Mouse (Mus musculus) regulatory T cell (primary cell): ENCODE data around the gene Cpz.

Experiments used
- in situ Hi-C: fragments of 300-600 bp; cut with MboI, MseI; formaldehyde crosslinking; loops from one replicate; pipeline ENCODE4 v1.15.1; 2025; ENCODE audit warnings: high pct_unique_total_duplicates

Cpz gene

DNA sequence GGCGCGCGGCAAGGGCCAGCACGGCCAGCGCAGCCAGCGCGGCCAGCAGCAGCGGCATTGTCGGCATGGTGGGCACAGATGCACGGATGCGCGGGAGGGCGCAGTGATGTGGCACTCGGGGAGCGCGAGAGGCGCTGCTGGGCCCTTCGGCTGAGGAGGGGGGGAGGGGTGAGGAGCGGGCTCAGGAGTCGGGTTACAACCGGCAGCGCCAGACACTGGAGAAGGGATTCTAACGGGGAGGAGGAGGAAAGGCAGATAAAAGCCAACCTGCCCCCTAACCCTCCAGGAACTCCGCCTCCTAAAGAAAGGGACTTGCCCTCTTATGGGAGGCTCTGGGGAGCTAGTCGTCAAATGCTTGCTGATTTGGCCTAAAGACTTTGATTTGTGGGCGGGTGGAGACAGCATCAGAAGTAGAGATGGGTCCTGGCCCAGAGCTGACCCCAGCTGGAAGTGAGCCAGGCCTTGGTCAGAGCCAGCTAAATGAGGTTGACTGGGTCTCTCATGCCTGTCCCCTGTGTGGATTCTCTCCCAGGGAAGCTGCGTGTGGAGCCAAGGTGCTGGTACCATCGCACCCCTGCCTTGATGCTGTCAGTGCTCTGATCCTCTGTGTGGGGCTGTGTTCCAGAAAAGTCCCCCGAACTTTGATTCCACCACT lies at the start of gene Cpz:
Gene Cpz (minus strand): TSS at position 230 of the 655 bp plus-strand sequence.
- in situ Hi-C loops: no loop called here

DNA sequence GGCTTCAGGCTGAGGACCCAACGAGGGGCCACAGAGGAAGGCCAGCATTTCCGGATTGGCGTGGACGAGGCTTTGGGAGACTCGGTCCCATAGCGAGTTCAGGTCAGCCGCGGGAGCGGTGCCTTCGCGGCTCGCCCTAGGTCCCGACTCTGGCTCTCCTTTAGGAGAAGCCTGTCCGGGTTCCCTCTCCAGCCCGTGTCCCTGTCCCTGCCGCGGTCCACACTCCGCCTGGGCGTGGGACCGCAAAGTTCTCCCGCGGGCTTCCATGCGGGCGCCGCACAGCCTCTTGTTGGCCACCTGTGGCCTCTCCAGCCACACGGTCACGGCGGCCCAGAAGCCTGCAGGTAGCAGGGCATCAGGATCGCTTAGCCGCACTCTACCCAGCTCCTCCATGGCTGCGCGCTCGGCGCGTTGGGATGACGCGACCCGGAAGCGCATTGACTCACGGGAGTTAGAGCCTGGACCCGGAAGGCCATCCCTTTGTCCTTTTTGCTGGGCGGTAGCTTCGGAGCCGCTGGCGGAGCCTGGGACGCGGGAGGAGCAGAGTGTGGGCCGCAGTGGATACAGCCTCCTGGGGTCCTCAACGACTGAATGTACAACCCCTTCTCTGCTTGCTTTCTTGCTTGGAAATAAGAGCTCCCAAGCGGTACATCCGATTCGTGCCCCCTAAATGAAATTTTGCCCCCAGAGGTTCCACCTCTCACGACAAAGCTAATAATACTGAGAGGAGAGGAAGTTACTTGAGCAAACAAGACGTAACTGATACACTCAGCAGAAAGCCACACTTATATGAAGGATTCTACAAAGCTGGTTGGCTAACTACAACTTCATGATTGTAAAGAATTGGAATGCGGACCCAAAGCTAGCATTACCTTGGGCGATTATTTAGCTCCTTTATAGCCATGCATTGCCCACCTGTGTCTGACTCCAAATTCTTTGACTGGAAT lies 49.4 kb upstream of the Cpz start, which contains the start of gene Trmt44:
Gene Trmt44 (minus strand): TSS at position 418 of the 947 bp plus-strand sequence.
- in situ Hi-C loops: no loop called here

DNA sequence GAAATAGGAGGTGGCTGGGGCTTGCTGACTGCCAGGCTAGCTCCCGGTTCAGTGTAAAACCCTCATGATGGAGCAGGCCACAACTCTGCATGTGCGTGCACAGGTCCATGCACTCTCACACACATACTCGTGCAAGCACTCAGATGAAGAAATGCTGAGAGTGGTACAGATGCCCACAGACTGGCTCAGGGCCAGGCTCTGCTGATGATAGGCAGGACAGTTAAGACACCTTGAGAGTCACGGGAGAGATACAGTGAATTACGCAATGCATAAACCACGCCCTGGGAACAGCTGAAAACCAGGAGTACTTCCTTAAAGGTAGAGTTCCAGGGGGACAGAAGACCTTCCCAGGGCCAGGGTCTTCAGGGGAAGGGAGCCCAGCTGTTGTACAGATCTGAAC lies 46.0 kb upstream of the Cpz start:
- in situ Hi-C loops: no loop called here

DNA sequence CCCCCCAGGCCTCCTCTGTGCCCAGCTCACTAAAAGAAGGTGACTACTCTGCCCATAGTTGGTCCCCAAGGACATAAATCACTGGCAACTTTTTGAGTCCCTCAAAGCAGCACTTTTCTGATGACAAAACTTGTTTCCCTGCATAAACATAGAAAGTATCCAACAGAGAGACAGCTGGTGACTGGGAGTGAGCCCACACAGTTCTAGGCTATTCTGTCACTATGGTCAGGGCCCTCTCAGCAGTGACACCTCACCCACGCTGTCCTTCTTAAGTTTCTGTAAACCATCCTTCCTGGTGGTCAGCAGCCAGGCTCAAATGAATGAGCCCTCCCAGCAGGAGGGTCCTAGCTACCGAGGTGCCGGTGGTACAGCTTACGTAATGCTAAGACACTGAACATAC lies 41.1 kb upstream of the Cpz start:
- in situ Hi-C loops: no loop called here

DNA sequence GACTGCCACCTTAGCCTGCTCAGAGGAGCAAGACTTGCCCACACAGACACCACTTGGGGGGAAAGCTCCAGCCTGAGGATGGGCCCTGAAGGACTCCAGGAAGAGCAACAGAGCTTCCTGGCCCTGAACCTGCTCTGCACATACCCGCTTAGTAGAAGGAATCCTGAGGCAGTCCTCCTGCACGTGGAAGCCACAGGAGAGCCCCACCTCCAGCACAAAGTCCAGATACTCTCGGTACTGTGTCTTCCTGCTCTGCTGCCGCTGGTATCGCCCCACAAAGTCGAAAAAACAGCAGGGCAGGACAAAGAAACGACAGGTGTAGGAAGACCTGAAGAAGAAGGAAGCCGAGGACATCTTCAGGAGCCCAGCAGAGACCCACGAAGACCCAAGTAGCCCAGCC lies 39.7 kb upstream of the Cpz start:
- in situ Hi-C loops: no loop called here

DNA sequence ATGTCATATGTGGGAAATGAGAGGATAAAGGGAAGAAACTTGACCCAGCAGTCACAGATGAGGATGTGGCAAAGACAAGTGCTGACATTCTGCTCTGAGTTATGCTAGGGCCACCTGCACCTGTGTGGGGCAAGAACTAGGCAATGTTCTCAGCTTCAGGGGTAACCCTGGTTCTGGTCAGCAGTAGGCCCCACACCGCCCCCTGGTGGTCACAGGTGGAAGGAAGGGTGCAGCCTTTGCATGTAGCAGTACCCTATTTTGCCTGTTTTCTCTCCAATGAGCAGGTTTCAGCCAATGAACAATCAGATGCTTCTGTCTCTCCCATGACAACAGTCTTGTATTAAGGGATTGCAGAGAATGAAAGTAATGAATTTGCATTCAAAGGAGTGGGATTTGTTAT lies 38.0 kb upstream of the Cpz start:
- in situ Hi-C loops: no loop called here

DNA sequence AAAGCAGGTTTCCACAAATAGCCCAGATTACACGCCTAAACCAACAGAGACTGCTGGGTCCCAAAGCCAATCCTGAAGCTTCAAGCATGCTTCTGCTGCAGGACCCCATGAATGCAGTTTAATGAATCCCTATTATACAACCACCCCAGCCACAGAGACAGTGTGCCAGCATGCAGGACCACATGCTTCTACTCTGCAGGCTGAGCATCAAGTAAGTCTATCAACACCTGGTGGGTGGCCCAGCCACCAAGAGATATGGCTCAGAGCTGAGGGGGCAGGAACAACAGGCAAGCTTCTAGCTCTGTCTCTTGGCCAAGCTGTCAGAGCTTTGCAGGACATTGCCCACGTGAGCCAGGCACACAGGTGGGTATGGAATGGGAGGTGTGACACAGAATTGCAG lies 37.1 kb upstream of the Cpz start:
- in situ Hi-C loops: no loop called here

DNA sequence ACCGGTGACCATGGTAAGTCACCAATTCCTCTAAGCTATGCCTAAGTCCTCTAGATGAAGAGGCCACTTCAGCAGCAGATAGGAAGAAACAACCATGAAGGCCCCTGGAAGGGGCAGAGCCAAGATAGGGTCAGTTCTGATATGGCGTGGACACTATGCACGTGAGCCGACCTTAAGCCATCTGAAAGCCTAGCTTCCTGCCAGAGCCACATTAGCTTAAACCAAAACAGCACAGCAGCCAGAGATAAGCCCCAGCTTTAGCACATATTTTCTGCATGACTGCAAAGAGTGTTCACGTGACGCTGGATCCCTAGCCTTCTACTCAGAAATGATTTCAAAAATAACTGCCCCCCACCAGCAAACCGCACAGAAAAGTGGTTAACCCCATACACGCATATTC lies 33.9 kb upstream of the Cpz start:
- in situ Hi-C loops: no loop called here

DNA sequence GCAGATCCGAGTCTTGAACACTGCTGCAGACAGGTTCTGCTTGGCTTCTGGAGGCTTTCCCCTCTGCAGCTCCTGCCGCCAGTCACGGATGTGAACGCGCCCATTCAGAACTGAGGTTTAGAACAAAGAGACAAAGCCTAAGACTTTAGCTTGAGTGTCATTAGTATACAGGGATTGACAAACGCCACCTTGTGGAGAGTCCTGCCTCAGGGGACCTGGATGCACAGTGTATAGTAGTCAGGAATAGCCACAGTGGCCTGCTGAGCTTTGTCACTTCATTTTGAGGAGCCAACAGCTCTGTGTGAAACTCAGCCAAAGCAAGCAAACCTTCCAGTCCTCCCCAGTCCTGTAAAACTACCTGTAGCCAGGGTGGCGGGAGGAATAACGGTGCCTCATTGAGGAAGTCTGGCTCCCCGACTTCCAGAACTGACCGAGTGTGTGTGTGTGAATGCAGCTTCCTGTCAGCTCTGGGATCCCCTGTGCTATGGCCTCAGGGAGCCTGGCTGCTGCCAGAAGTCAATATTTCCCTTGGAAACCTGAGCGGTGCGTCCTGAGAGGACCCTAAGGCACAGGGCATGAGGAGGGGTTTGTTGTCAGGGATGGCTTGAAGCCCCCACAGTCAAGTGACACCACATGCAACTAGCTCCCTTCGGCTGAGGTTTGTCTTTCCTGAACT lies 32.6 kb upstream of the Cpz start:
- in situ Hi-C loops: no loop called here

DNA sequence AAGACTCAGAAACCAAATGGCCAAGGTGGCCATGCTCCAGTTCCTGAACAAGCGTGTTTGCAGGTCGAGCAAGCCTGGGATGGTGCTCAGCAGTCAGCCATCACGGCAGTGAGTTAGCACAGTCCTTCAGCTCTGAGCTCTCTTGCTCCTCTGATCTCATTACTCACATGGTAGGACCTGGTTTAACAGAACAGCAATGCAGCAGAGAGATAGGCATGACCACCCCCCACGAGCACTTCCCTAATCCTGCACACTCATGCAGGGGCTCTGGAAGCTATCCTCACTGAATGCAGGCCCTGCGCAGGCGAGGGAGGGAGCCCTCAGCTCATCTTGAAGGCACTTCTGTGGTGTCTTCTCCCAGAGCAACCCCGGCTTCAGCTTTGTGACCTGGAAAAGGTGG lies 30.9 kb upstream of the Cpz start:
- in situ Hi-C loops: no loop called here

DNA sequence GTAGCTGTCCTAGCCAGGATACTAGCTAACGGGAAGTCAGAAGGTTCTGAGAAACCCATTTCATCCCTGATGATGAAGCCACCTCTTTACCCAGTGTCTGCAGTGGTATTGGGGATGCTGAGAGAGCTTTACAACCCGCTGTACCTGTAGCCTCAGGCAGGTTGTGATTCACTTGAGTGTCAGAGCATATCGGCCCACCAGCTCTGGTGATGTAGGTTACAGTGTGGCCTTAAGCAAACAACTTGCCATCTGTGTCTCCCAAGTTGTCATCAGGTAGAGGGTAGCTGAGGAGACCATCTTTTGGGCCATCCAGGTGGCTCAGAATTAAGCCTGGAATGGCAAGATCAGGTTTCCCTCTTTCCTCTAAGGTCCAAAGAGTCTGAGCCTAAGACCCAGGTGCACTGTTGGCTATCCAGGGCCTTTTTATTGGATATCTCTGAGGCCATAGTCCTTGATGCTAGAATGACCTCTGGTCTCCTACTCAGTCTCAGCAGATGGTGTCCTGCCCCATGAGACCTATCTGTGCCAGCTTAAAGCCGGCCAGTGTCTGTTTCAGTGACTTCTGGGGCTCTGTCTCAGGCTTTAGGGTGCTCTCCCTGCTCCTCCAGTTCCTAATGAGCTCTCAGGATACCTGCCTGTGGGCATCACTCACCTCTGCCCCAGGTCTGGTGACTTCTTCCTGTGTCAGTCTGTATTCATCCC lies 27.5 kb upstream of the Cpz start:
- in situ Hi-C loops: no loop called here

DNA sequence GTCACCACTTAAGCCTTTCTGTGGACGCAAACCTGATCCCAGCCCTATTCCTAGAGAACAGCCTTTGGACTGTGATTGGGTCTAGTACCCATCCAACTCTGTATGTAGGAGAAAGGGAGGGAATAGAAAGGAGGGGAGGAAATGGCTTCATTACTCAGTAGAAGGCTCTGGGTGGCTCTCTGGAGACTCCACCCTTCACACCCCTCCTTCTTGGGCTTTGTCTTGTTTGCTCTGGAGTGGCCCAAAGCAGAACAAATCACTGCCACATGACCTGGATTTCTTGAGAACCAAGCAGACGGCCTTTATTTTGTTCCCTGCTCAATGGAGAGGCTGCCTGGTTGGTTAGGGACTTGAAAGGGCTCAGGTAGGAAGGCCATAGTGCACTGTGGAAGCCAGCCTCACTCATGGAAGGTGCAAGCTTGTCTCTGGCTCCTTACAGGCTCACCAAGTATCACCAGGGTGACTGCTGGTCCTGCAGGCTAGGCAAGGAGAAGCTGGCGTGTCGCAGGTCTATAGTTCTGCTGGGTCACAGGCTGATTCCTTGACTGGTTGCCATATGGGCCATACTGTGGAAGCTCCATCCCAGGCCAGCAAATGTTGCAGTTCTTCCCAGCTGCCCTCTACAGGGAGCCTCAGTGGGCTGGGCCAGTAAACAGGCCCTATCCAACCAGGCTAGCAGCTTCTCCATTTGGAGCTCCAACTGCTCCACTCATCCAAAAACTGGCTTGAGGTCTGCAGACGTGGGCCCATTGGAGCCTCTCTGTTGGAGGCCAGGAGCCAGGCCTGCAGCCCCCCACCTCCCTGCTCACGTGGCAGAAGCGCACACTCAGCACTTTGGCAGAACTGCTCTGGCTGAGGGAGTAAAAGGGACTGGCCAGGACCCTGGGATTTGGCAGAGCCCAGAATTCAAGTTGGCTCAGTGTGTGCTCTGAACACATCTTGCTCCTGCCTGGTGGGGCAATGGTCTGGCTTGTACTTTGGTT lies 26.6 kb upstream of the Cpz start:
- in situ Hi-C loops: no loop called here

DNA sequence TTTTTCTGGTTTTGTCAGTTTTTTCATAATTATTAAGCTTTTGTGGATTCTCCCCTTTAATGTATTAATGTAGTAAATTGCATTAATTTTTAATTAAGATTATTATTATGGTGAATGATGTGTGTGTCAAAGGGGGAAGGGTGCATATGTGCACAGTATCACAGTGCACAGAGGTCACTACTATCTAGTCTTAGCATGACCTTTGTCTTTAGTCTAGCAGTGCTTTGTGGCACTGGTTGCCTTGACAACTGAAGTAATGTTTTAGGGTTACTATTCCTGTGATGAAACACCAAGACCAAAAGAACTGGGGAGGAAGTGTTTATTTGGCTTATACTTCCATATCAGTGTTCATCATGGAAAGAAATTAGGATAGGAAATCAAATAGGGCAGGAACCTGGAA lies 20.6 kb upstream of the Cpz start:
- in situ Hi-C loops: no loop called here

DNA sequence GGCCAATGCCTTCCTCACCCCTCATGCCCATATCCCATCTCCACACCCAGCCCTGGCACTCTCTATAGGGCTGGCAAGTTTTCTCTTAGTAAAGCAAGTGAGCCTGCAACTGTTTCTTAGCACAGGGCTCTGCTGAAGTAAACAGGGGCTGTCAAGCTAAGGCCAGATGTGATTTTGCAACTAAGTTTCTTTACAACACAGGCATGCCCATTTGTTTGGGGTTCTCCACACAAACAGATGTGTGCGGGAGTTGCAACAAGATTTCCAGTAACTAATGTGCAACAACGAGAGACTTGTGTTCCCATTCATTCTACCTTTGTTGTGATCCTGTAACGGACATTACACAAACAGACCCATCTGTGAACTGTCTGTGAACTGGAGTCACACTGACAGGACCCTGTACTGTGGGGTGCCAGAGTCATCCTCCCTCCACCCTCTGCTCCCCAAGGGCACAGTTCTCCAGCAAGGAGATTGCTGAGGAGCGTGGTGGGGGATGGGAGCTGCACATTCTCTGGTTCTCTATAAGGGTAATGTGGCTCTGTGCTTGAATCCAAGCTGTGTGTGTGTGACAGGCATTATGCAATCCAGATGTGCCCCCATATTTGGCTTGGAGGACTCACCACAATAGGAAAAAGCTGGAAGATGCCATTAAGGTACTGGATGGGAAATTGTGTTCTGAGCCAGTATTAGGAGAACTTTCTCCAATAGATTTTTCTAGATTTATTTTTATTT lies 15.7 kb upstream of the Cpz start:
- in situ Hi-C loops: no loop called here

DNA sequence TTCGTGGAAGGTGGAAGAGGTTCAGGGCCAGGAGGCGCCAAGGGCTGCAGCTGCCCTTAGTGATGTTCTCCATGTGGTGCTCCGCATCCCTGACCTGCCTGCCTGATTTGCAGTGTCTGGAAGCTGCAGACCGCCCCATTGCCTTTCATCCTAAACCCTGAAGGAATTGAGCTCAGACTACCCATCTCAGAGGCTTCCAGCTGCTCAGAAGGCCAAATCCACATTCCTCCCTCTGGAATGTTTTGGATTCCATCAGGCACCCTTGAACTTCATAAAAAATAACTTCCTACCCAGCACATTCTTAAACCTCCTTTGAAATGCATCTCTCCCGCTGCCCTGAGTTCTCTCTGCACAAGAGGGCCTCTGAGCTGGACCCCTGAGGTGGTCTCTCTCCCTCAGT lies 15.1 kb upstream of the Cpz start:
- in situ Hi-C loops: no loop called here

DNA sequence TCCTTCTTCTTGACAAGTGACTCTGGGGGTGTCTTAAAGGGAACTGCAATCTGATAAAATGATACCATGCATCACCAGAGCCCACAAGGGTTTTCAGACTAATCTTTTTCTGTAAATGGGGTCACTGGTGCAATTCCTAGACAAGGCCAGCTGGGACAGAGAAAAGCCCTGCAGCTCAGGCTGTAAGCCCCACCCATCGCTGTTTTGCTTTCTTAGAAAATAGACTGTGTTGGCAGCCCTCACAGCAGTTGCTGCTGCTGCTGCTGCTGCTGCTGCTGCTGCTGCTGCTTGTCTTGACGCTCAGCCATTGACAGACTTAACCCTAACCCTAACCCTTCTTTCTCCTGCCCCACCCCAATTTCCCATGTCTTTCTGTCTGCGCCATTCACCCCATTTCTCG lies 14.1 kb upstream of the Cpz start:
- in situ Hi-C loops: no loop called here

DNA sequence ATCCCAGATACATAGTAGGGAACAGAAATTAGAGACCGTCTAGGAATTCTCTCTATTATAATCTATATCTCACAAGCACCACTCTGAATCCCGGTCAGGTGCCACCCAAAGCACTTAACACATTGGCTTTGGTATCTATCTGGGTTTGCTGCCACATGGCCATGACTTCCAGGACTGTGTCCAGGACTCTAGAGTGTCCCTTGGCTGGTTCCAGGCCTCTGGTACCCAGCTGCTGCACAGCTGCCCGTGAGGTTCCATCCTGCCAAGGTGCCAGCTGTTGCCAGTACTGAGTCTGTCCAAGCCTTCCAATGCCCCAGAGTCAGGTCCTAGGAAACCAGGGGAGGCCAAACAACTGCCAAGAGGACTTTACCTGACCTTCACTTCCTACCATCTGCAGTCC lies 12.5 kb upstream of the Cpz start:
- in situ Hi-C loops: no loop called here

DNA sequence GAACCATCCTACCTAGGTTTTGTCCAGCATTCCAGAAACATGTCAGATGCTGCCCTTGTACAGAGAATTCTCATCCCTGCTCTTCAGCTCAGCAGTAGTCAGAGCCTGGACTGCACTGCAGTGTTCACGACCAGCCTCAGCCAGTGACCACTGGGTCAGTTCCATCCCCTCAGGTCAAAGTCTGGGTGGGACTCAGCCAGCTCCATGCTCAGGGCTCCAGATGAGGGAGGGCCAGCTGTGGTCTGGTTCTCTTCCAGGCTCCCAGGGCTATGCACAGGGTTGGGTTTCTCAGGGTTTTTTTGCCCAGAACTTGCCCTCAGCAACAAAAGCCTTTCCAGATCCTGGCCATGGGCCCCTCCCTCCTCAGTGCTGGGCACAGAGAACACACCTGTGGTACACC lies 12.0 kb upstream of the Cpz start:
- in situ Hi-C loops: no loop called here

DNA sequence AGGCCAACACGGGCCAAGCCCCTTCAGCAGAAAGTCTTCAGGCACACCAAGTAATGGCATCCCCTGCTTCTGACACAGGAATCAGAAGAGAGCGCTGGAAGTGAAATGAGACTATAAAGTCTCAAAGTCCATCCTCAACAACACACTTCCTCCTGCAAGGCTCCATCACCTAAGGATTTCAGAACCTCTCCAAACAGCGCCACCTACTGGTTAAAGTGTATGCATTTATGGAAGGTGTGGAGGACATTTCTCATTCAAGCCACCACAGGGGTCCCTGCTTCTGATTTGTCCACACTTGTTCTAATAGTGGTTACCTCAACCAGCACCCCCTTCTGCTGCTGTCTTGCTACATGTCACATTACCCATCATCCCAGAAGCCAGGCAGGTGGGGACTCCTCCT lies 10.8 kb upstream of the Cpz start:
- in situ Hi-C loops: no loop called here

DNA sequence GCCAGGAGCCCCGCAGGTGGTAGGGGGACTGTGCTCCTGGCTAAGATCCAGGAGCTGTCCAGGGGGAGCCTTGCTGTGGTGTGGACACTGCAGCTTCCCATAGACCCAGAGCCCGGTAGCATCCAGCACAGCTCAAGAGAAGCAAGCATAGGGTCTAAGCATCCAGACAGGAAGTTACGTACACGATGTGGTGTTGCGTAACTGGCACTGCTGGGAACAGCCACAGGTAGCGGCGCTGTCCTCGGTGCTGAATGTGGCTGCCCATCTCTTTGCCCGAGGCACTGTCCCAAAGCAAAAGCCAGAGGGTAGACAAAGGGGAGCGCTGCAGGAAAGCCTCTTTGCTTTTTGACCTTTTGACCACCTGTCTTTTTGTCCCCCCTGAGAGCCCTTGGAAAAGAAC lies 6.1 kb upstream of the Cpz start:
- in situ Hi-C loops: no loop called here
